ENCODE assay signal across 10 mouse cellular contexts in genomic region chr4:101860873-101861272, GRCm38 (mm10). TPM values are rescaled to one million over a fixed set of nuclear protein-coding genes. Genes with fewer than 3 reads are reported as not detected.
DNase-seq lines count a peak whose midpoint lies in the region; ATAC-seq and TF ChIP-seq lines count a peak whose summit lies in the region.
"Had no signal": no experiment of that assay in that cellular context is flagged by ENCODE, and none has a peak within 500 bp of the region (broad histone marks: within the 10 kb centered on the region; RNA-seq: fewer than 3 reads in every experiment).

No protein-coding gene starts in this region.

- H3K4me3 ChIP-seq in heart, adult 2 months = no peak overlapping the region
- H3K4me3 ChIP-seq in ES-Bruce4 (ENCODE audit: low read depth, low read length) = no peak overlapping the region
- H3K4me3 ChIP-seq: neural tube, embryonic 13.5 days had no signal

- no peak overlapping the region for H3K27ac ChIP-seq in heart, adult 2 months
- no peak overlapping the region for H3K27ac ChIP-seq in ES-Bruce4 (ENCODE audit: insufficient read depth, low read length)
- H3K27ac ChIP-seq: neural tube, embryonic 13.5 days had no signal

- no peak for TF ChIP-seq EP300 in heart, adult 2 months (IDR thresholded peaks at IDR 0.05; ENCODE audit: insufficient read depth, low read depth, low read length)
- TF ChIP-seq EP300 in ES-Bruce4 (IDR thresholded peaks at IDR 0.05; ENCODE audit: insufficient read depth, low read depth, low read length) = no peak

- no peaks in the 10 kb centered on the region for H3K36me3 ChIP-seq in heart, adult 2 months (ENCODE audit: control insufficient read depth, insufficient read depth, low read length)
- H3K36me3 ChIP-seq in ES-Bruce4 (ENCODE audit: control insufficient read depth, insufficient read depth, low read length, poor library complexity, severe bottlenecking) = no peaks in the 10 kb centered on the region
- H3K36me3 ChIP-seq: neural tube, embryonic 13.5 days had no signal

- no peak for TF ChIP-seq POLR2A in heart, adult 2 months (IDR thresholded peaks at IDR 0.05; ENCODE audit: insufficient read depth, low read depth, low read length)
- no peak for TF ChIP-seq POLR2A in ES-Bruce4 (IDR thresholded peaks at IDR 0.05; ENCODE audit: insufficient read depth, low read length)

- H3K27me3 ChIP-seq in heart, adult 2 months (ENCODE audit: control insufficient read depth, insufficient read depth, low read length) = no peaks in the 10 kb centered on the region
- H3K27me3 ChIP-seq in ES-Bruce4 (ENCODE audit: control insufficient read depth, insufficient read depth, low read length, poor library complexity, severe bottlenecking) = no peaks in the 10 kb centered on the region
- H3K27me3 ChIP-seq: neural tube, embryonic 13.5 days had no signal

- no peaks in the 10 kb centered on the region for H3K4me1 ChIP-seq in heart, adult 2 months (ENCODE audit: control insufficient read depth, insufficient read depth, low read length)
- no peaks in the 10 kb centered on the region for H3K4me1 ChIP-seq in ES-Bruce4 (ENCODE audit: control insufficient read depth, insufficient read depth, low read length)
- H3K4me1 ChIP-seq: neural tube, embryonic 13.5 days had no signal

- no peak overlapping the region for H3K9ac ChIP-seq in heart, adult 2 months (ENCODE audit: low read depth, low read length)
- H3K9ac ChIP-seq in ES-Bruce4 (ENCODE audit: low read depth, poor library complexity, severe bottlenecking) = no peak overlapping the region
- H3K9ac ChIP-seq: neural tube, embryonic 13.5 days had no signal

- H3K79me2 ChIP-seq in heart, adult 2 months (replicated peaks; ENCODE audit: control insufficient read depth, insufficient read depth, low read length) = no peaks in the 10 kb centered on the region

- intact Hi-C loops in heart, adult 2 months (cut with DNase I) = no loop called here

- DNase-seq in heart, adult 2 months = no peak
- no peak for DNase-seq in heart, adult 11 months
- peak; percentile 64 for DNase-seq in embryo, embryonic 10.5 days (ENCODE audit: low spot score)
- DNase-seq in layer of hippocampus, adult 9-10 months (ENCODE audit: low spot score) = peak; percentile 29
- peak; percentile 50 to 62 for DNase-seq in right cerebral cortex, adult 2 months (ENCODE audit: low spot score in 2 of 2)
- no peak for DNase-seq in gastrocnemius, postnatal 25 days

- peak; percentile 57 for TF ChIP-seq CTCF in heart, adult 2 months (IDR thresholded peaks at IDR 0.05)
- TF ChIP-seq CTCF in ES-Bruce4 (IDR thresholded peaks at IDR 0.05; ENCODE audit: low read depth, low read length) = peak; percentile 49

- H3K9me3 ChIP-seq in ES-Bruce4 (replicated peaks; ENCODE audit: control insufficient read depth, insufficient read depth, low read length, poor library complexity, severe bottlenecking) = no peaks in the 10 kb centered on the region
- H3K9me3 ChIP-seq: neural tube, embryonic 13.5 days had no signal

- no peak for ATAC-seq in monocyte, adult 5-6 weeks (replicated peaks; ENCODE audit: insufficient number of reproducible peaks, low FRiP score, low TSS enrichment, poor library complexity, severe bottlenecking)

- WGBS in heart, adult 2 months = 42% methylated on average over 6 of the region's 6 CpGs

RNA-seq across cellular contexts. Expression of gene B020004J07Rik, which starts 17.1 kb away (rescaled TPM):
- not detected for total RNA-seq in heart, adult 2 months (2021)
- polyA plus RNA-seq in heart, adult 2 months (2012; rRNA removed) = not detected in 2 replicates
- not detected in 2 replicates for polyA plus RNA-seq in ES-Bruce4 (2011; ENCODE audit: insufficient read depth, insufficient read length, low read depth, missing spikeins)
- total RNA-seq in gastrocnemius, postnatal 25 days (2021) = not detected
- total RNA-seq in monocyte, adult 5-6 weeks (2017) = not detected in 3 replicates
- polyA plus RNA-seq: large intestine, adult 2 months; neural tube, embryonic 13.5 days had no signal

RNA-seq across cellular contexts. Expression of gene C130073F10Rik, which starts 32.7 kb away (rescaled TPM):
- total RNA-seq in heart, adult 2 months (2021) = not detected
- not detected in 2 replicates for polyA plus RNA-seq in heart, adult 2 months (2012; rRNA removed)
- 3.7 and 4.9 TPM in 2 replicates for polyA plus RNA-seq in ES-Bruce4 (2011; ENCODE audit: insufficient read depth, insufficient read length, low read depth, missing spikeins)
- total RNA-seq in gastrocnemius, postnatal 25 days (2021) = not detected
- total RNA-seq in monocyte, adult 5-6 weeks (2017) = not detected in 3 replicates
- polyA plus RNA-seq: large intestine, adult 2 months; neural tube, embryonic 13.5 days had no signal

RNA-seq across cellular contexts. Expression of gene Gm12800, which starts 48.0 kb away (rescaled TPM):
- total RNA-seq in heart, adult 2 months (2021) = not detected
- polyA plus RNA-seq in heart, adult 2 months (2012; rRNA removed) = not detected in 2 replicates
- 0.42 TPM in 1 of 2 replicates, not detected in the other for polyA plus RNA-seq in ES-Bruce4 (2011; ENCODE audit: insufficient read depth, insufficient read length, low read depth, missing spikeins)
- not detected for total RNA-seq in gastrocnemius, postnatal 25 days (2021)
- not detected in 3 replicates for total RNA-seq in monocyte, adult 5-6 weeks (2017)
- polyA plus RNA-seq: large intestine, adult 2 months; neural tube, embryonic 13.5 days had no signal

Comparison
In these comparisons a context has a peak if more than half of its experiments do, and no peak if none do; other contexts are left out.
1. DNase-seq: peak in embryo, embryonic 10.5 days (single experiment), layer of hippocampus, adult 9-10 months (single experiment) and right cerebral cortex, adult 2 months (2 of 2); none in heart, adult 2 months (0 of 2), heart, adult 11 months (single experiment) and gastrocnemius, postnatal 25 days (single experiment).